Mouse (Mus musculus): ENCODE data around the gene Phlda2. TPM values are rescaled to one million over a fixed set of nuclear protein-coding genes. Genes with fewer than 3 reads are reported as not detected.
"Not testable (repeated sequence)": the region's sequence is repeated elsewhere in the genome, so short reads cannot be mapped to it uniquely, and the experiment has no call there.

The Phlda2 gene
- polyA plus RNA-seq (2015; fragmentation: Nextera tagmentation; extraction: Ambion mirVana) = 22.6 and 27.0 TPM in 2 replicates

DNA sequence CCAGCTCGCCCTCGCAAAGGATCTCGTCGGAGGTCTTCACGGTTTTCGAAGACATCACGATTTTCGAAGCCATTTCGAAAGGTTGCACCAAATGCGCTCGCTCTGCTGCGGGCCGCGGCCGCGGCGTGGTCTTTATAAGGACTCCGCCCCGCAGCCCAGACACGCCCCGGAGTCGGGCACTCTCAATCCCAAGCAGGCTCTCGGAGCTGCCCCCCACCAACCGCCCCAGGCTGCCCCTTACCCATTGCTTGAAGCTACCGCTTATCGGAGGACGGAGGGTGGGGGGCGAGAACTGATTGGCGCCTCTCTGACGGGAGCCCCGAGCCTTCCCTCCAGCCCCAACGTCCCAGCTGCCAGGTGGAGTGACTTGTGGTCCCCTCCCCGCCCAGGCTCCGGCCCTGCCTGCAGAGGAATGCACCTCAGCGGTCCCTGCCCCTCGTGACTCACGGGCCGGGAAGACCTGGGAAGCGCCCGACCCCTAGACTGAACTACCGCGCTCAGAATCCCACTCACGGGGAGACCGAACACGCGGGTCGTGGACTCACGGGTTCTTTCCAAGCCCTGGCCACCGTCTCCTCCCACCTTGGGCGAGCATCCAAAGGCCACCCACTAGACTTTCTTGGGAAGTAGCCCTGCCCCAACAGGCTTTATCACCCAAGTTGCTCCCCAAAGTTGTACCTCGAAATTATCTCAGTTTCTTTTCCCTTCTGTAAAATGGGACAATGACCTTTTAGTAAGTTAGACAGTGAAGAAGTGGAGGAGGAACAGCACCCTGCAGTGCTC, at the start of gene Phlda2:
TSS of gene Phlda2 (minus strand) at position 733 of the 783 bp plus-strand sequence.
- no peaks in the 10 kb centered on the region for H3K36me3 ChIP-seq (replicated peaks)
- no peak within 1 kb of the TSS for H3K27ac ChIP-seq (replicated peaks)
- ATAC-seq (ENCODE audit: insufficient read depth) = no peak
- 4% methylated on average over 51 of the region's 51 CpGs for WGBS (ENCODE audit: insufficient replicate concordance)
- H3K4me1 ChIP-seq (replicated peaks) = peaks cover 12% of the 10 kb centered on the region
- H3K4me2 ChIP-seq = peak within 1 kb of the TSS; percentile 60
- peak within 1 kb of the TSS; percentile 42; the same call in 1 of the 2 replicates for H3K9ac ChIP-seq
- peak within 1 kb of the TSS; percentile 44 for H3K4me3 ChIP-seq (replicated peaks)
- peaks cover 71% of the 10 kb centered on the region for H3K27me3 ChIP-seq
- H3K9me3 ChIP-seq (replicated peaks) = no peaks in the 10 kb centered on the region

DNA sequence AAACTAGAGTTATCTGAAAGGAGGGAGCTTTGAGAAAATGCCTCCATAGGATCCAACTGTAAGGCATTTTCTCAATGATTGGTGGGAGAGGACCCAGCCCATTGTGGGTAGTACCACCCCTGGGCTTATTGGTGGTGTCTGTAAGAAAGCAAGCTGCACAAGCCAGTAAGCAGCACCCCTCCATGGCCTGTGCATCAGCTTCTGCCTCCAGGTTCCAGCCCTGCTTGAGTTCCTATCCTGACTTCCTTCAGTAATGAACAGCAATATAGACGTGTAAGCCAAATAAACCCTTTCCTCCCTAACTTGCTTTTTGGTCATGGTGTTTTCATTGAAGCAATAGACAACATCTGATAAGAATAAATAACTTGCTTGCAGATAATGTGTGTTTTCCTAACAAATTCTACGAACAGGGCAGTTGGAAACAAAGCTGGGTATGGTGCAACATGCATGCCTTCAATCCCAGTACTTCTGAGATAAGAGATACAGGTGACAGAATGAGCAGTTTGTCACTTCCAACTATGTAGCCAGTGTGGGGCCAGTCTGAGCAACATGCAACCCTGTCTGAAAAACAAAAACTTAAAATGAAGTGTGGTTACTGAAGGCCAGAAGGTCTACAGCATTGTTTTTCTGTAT, 46.8 kb upstream of the Phlda2 start:
- ATAC-seq (ENCODE audit: insufficient read depth) = no peak
- H3K27ac ChIP-seq (replicated peaks) = peak overlapping the region; percentile 79
- H3K27me3 ChIP-seq = no peaks in the 10 kb centered on the region
- no peaks in the 10 kb centered on the region for H3K9me3 ChIP-seq (replicated peaks)
- WGBS (ENCODE audit: insufficient replicate concordance) = 7% methylated on average over 2 of the region's 2 CpGs
- H3K36me3 ChIP-seq (replicated peaks) = peaks cover 35% of the 10 kb centered on the region
- H3K4me3 ChIP-seq (replicated peaks) = peak overlapping the region; percentile 91
- H3K4me1 ChIP-seq (replicated peaks) = peaks cover 37% of the 10 kb centered on the region
- H3K9ac ChIP-seq = peak overlapping the region; percentile 53
- H3K4me2 ChIP-seq = peak overlapping the region; percentile 76

DNA sequence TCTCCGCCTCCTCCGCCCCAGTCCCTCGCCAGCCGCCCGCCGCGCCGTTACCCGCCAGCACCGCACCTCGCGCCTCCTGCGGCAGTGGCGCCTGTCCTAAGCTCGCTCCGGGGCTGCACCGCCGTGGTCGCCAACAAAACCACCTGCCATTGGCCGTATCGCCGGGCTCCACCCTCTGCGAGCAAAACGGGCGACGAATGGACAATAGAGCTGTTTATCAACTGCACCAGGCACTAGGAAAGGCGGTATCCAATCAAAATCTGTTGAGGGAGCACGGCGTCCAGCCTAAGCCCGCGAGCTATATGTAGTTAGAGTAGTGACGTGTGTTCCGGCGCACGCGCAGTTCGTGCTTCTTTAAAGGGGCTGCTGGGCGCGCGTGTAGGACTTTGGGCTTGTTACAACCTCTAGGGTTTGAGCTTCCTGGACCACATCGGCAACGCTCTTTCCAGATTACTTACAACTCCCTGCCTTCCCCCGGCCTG, 46.1 kb upstream of the Phlda2 start, which contains the start of gene Nap1l4:
TSS of gene Nap1l4 (minus strand) at position 131 of the 482 bp plus-strand sequence.
- H3K4me3 ChIP-seq (replicated peaks) = peak within 1 kb of the TSS; percentile 91

DNA sequence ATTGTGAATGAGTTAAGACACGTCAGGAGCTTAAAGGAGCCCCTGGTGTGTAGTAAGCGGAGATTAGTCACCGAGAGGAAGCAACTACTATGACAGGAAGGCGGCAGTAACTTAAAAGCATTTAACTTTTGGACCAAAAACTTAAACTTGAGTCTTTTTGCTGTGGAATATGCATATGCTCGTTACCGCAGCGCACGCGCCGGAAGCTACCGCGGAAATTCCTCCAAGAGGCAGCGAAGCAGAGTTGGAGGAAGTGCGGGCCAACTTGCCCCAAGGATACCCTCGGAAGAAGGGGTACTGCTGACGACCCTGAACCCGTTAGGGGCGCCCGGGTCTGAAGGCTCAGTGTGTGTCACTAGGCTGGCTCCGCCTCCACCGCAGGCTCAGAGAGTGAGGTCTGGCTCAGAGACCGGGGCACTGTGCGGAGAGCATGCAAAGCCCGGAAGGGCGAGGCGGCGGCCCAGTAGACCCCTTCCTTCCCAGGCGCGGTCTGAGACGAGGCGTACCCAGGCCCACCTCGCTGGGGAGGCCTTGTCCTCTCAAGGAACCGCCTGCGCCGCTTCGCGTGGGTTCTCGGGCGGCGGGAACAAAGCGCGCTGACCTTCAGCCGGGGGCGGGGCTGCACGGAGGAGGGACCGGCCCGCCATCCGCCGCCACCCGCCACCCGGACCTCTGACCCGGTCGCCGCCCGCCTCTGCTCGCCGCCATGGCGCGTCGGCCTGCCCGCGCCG, 45.4 kb upstream of the Phlda2 start:
- Histone ChIP-seq H3K9me3 (replicated peaks) (no peaks in the 10 kb centered on the region), H3K4me1 (replicated peaks) (peaks cover 49% of the 10 kb centered on the region), H3K36me3 (replicated peaks) (peaks cover 28% of the 10 kb centered on the region), H3K9ac (peak overlapping the region; percentile 92), H3K27me3 (no peaks in the 10 kb centered on the region), H3K4me2 (peak overlapping the region; percentile 76), H3K27ac (replicated peaks) (peak overlapping the region; percentile 91), H3K4me3 (replicated peaks) (peak overlapping the region; percentile 91)
- ATAC-seq (ENCODE audit: insufficient read depth) = peak; percentile 81
- WGBS (ENCODE audit: insufficient replicate concordance) = under 1% methylated on average over 61 of the region's 63 CpGs

More for the DNA sequence above, 46.1 kb upstream of the Phlda2 start, which contains the start of gene Nap1l4:
- under 1% methylated on average over 42 of the region's 43 CpGs for WGBS (ENCODE audit: insufficient replicate concordance)
- peak; percentile 92 for ATAC-seq (ENCODE audit: insufficient read depth)
- Histone ChIP-seq H3K4me2 (peak within 1 kb of the TSS; percentile 76), H3K36me3 (replicated peaks) (peaks cover 32% of the 10 kb centered on the region), H3K27ac (replicated peaks) (peak within 1 kb of the TSS; percentile 91), H3K9ac (peak within 1 kb of the TSS; percentile 92), H3K27me3 (no peaks in the 10 kb centered on the region), H3K4me1 (replicated peaks) (peaks cover 43% of the 10 kb centered on the region), H3K9me3 (replicated peaks) (no peaks in the 10 kb centered on the region)

DNA sequence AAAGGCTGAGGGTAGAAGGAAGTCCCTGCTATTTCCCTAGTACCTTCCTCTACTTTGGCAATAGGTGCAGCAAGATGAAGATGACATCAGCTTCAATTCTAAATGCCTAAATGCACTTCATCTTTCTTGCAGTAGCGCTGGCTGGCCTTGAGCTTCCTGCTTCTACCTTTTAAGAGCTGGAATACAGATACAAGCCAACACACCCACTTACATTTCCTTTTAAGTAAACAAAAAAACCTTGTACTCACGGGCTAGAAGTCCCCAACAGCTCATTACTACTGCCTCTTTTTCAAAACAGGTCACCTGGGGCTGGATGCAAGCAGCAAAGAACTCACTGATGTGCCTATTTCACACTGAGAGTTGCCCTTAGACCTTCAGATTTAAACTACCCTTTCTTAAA, 43.6 kb upstream of the Phlda2 start:
- 50% methylated on average over 2 of the region's 2 CpGs for WGBS (ENCODE audit: insufficient replicate concordance)
- Histone ChIP-seq H3K4me1 (replicated peaks) (peaks cover 63% of the 10 kb centered on the region), H3K27me3 (no peaks in the 10 kb centered on the region), H3K36me3 (replicated peaks) (peaks cover 25% of the 10 kb centered on the region), H3K4me3 (replicated peaks) (no peak overlapping the region), H3K27ac (replicated peaks) (peak overlapping the region; percentile 15), H3K4me2 (peak overlapping the region; percentile 76; the same call in 1 of the 2 replicates), H3K9me3 (replicated peaks) (no peaks in the 10 kb centered on the region), H3K9ac (no peak overlapping the region)
- no peak for ATAC-seq (ENCODE audit: insufficient read depth)

DNA sequence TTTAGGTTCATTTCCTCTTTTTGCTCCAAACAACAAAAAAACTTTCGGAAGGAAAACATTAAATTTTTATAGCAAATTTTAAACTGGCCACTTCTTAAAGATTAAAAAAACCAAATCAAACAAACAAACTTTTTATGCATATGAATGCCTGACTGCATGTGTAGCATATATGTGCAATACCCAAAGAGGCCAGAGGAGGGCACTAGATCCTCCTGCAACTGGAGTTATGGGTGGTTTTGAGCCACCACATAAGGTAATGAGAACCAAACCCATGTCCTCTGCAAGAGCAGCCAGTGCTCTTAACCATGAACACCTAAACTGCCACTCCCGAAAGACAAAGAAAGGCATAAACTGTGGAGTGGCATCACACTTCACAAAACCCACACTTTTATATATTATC, 41.4 kb upstream of the Phlda2 start:
- peaks cover 65% of the 10 kb centered on the region for H3K4me1 ChIP-seq (replicated peaks)
- H3K9me3 ChIP-seq (replicated peaks) = no peaks in the 10 kb centered on the region
- no peak overlapping the region for H3K4me3 ChIP-seq (replicated peaks)
- 81% methylated on average over 2 of the region's 2 CpGs for WGBS (ENCODE audit: insufficient replicate concordance)
- no peak overlapping the region for H3K27ac ChIP-seq (replicated peaks)
- no peak overlapping the region for H3K9ac ChIP-seq
- H3K36me3 ChIP-seq (replicated peaks) = peaks cover 41% of the 10 kb centered on the region
- H3K27me3 ChIP-seq = no peaks in the 10 kb centered on the region
- no peak overlapping the region for H3K4me2 ChIP-seq
- ATAC-seq (ENCODE audit: insufficient read depth) = no peak

DNA sequence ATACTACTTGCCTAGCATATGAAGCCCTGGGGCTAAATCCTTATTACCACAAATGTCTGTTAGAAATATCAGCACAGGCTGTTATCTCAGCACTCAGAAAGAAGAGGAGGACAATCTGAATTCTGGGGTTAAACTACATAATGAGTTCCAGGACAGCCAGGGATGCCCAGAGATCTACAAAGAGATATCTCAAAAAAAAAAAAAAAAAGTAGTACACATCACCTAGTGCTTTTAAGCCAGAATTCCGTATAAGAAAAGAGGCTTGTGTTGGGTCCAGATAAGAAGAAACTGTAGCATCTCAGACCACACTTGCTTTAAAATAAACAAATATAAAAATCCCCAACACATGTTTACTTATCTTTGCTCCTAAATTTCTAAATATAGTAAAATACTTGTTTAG, 35.7 kb upstream of the Phlda2 start:
- Histone ChIP-seq H3K27me3 (no peaks in the 10 kb centered on the region), H3K4me1 (replicated peaks) (peaks cover 62% of the 10 kb centered on the region), H3K4me2 (no peak overlapping the region), H3K9me3 (replicated peaks) (no peaks in the 10 kb centered on the region), H3K36me3 (replicated peaks) (peaks cover 77% of the 10 kb centered on the region), H3K4me3 (replicated peaks) (no peak overlapping the region), H3K9ac (no peak overlapping the region), H3K27ac (replicated peaks) (no peak overlapping the region)
- WGBS (ENCODE audit: insufficient replicate concordance) = 29% methylated on average over 1 of the region's 1 CpGs
- no peak for ATAC-seq (ENCODE audit: insufficient read depth)

DNA sequence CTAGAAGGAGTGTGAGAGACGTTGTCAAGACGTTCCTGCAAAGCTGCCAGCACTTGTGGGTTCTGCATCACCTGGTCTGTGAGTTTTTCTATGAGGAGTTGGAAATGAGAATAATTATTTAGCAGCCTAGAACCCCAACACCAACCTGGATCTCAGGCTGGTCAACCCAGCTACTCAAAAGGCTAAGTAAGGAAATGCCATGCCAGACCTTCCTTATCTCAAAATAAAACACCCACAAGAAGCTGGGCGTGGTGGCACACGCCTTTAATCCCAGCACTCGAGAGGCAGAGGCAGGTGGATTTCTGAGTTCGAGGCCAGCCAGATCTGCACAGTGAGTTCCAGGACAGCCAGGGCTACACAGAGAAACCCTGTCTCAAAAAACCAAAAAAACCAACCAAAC, 35.3 kb upstream of the Phlda2 start:
- not testable (repeated sequence) for H3K9me3 ChIP-seq (replicated peaks); H3K9ac ChIP-seq; ATAC-seq (ENCODE audit: insufficient read depth); H3K27me3 ChIP-seq; H3K4me2 ChIP-seq; H3K27ac ChIP-seq (replicated peaks); H3K4me3 ChIP-seq (replicated peaks)
- H3K4me1 ChIP-seq (replicated peaks) = peaks cover 62% of the 10 kb centered on the region
- WGBS (ENCODE audit: insufficient replicate concordance) = 49% methylated on average over 6 of the region's 6 CpGs
- H3K36me3 ChIP-seq (replicated peaks) = peaks cover 81% of the 10 kb centered on the region

DNA sequence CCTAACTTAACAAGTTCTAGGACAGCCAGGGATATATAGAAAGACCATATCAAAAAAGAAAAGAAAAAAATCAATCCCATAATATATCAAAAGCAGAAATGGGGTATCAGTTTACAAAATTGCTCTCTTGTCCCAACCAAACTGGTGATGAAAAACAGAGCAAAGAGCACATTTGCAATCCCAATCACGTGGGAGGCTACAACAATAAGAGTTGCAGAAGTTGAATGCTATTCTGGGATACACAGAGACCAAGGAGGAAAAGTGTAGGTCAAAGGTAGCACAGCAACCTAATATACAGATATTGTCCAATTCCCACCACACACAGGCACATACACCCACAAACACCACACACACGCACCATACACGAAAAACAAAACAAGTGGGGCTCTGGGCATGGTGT, 33.3 kb upstream of the Phlda2 start:
- Histone ChIP-seq H3K4me3 (replicated peaks) (no peak overlapping the region), H3K4me2 (no peak overlapping the region), H3K9me3 (replicated peaks) (no peaks in the 10 kb centered on the region), H3K27me3 (no peaks in the 10 kb centered on the region), H3K36me3 (replicated peaks) (peaks cover 94% of the 10 kb centered on the region), H3K9ac (no peak overlapping the region), H3K4me1 (replicated peaks) (peaks cover 63% of the 10 kb centered on the region), H3K27ac (replicated peaks) (no peak overlapping the region)
- ATAC-seq (ENCODE audit: insufficient read depth) = no peak
- WGBS (ENCODE audit: insufficient replicate concordance) = 84% methylated on average over 3 of the region's 3 CpGs

DNA sequence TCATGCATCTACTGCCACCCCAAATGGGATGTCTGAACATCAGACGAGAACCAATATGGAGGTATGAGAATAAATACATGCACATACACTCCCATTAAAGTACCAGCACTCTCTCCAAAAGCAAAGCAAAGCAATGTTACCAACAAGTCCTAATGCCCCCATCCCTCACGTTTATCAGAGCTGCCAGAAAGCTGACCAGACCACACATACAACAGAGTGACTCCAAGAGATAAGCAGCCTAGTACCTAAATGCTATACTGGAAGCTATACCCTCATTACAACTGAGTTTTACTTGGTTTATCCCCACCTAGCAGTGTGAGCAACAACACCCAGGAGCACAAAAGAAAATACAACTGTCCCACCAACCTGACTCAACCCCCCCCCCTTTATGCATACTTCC, 30.3 kb upstream of the Phlda2 start:
- ATAC-seq (ENCODE audit: insufficient read depth) = peak; percentile 92
- Histone ChIP-seq H3K36me3 (replicated peaks) (peaks cover 99% of the 10 kb centered on the region), H3K27ac (replicated peaks) (peak overlapping the region; percentile 73), H3K4me3 (replicated peaks) (no peak overlapping the region), H3K4me2 (peak overlapping the region; percentile 23), H3K4me1 (replicated peaks) (peaks cover 45% of the 10 kb centered on the region), H3K9me3 (replicated peaks) (no peaks in the 10 kb centered on the region), H3K9ac (no peak overlapping the region; the same call in 1 of the 2 replicates), H3K27me3 (no peaks in the 10 kb centered on the region)
- 29% methylated on average over 2 of the region's 2 CpGs for WGBS (ENCODE audit: insufficient replicate concordance)
